Mouse (Mus musculus) v-Abl transformed pro-B cells (cell line): ENCODE data around the gene Skor1.

ENCODE experiments used
- in situ Hi-C, 2 experiments: fragments of 400-800 bp; cut with MboI; formaldehyde crosslinking; loops; one replicate each; pipeline ENCODE4 v1.15.1; 2025; ENCODE audit not compliant: unreplicated experiment in 2 of 2

Skor1 gene

DNA sequence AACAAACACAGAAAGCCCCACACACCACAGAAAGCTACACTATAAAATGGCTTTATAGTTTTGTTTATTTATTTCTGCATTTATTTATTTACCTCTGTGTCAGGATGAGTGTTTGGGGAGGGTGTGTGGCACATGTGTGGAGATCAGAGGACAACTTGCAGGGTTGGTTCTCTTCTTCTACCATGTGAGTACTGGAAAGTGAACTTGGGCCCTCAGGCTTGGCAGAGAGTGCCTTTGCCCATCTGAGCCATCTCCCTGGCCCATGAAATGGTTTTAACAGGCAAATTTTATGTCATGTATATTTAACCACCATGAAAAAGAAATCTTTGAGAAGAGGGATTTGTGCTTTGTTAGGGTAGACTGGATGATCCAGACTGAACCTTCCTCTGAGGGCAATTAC is 48.9 kb downstream of the Skor1 start:
- in situ Hi-C loops = no loop called here

DNA sequence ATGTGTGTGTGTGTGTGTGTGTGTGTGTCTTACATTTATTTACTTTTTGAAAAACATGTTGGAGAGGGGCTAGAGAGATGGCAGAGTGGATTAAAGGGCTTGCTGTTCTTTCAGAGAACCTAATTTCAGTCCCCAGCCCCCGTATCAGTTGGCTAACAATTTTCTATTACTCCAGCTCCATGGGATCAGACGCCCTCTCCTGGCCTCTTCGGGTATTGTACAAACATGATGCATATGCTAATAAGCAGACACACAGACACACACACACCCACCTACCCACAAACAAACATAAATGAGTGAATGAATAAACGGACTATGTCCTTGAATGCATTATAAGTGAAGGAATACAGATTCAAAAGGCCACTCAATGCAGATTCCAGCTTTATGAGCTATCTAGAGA is 49.4 kb downstream of the Skor1 start:
- in situ Hi-C loops = no loop called here

DNA sequence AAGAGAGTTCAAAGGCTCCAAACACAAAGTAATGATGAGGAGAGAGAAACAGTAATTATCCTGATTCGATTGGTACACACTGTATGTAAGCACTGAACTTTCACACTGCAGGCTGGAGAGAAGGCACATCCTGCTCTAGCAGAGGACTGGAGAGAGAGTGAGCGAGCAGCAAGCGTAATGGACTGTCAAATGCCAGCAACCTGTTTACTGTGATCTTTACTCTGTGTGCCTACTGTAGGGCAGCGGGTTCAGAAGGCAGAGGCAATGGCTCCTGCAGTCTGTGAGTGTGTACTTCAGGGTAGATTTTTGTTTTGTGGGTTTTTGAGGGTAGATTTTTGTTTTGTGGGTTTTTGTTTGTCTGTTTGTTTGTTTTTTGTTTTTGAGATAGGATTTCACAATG is 49.9 kb downstream of the Skor1 start:
- in situ Hi-C loops = no loop called here

DNA sequence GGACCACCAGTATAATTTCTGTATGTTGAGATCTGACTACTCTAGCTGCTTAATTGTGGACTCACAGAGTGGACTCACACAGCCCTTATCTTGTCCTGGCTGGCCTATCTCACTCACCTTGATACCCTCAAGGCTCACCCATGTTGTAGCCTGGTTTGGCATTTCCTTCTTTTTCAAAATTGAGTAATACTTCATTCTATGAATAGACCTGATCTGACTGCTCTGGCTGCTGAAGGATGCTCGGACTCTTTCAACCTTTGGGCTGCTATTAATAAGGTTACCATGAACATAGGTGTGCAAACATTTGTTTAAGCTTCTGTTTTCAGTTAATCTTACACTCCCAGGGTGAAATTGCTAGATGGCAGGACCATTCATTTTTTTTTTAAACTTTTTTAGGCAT is 51.6 kb downstream of the Skor1 start:
- in situ Hi-C loops = no loop called here

DNA sequence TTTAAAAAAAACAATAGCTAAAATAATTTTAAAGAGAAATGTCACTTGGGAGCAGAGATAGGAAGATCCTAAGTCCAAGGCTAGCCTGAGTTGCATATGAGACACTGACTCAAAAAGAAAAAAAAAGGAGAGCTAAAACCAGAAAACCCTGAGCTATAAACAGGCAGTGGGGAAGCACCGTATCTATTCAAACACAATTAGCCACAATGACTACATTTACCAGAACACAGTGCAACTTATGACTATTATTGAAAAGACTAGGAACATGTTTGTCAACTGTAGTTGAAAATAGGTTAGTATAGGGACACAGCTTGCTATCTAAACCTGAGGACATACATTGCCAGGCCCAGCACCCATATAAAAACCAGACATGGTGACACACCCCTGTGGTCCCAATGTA is 54.7 kb downstream of the Skor1 start:
- in situ Hi-C loops = no loop called here

DNA sequence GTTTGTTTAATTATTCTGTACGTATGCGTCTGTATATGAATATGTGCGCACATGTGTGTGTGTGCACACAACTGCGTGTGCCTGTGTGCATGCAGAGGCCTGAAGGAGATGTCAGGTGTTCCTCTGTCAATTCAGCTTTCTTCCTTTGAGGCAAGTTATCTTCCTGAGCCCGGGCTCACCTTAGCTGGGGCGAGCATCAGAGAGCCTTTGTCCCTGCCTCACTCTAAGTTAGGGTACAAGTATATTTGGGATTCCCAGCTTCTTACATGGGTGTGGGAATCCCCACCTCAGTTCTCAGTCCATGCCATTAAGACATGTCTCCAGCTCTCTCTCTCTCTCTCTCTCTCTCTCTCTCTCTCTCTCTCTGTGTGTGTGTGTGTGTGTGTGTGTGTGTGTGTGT is 56.2 kb downstream of the Skor1 start:
- in situ Hi-C loops = no loop called here

DNA sequence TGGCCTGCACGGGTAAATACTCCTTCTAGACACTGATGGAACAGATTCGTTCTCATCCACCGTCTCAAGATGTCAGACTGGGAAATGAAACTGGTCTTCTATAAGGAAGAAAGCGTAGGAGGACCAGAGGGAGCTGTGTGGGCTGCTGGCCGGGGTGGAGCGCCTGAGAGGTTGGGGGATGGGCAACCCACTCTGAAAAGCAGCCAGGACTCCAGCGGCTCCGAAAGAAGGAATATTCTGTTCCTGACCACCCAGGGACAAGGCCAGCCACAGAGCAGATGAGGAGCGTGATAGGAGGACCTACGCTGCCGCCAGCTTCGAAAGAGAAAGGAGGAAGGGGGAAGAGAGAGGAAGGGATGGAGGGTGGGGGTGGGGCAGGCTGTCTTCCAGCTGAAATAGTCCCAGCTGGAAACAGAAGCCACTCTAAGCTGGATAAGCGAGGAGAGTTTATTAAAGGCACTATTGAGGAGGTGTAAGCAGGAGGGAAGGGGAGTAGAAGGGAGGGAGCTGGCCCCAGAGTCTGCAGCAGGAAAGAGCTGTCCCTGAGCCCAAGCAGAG is 56.7 kb downstream of the Skor1 start:
- in situ Hi-C loops = no loop called here

DNA sequence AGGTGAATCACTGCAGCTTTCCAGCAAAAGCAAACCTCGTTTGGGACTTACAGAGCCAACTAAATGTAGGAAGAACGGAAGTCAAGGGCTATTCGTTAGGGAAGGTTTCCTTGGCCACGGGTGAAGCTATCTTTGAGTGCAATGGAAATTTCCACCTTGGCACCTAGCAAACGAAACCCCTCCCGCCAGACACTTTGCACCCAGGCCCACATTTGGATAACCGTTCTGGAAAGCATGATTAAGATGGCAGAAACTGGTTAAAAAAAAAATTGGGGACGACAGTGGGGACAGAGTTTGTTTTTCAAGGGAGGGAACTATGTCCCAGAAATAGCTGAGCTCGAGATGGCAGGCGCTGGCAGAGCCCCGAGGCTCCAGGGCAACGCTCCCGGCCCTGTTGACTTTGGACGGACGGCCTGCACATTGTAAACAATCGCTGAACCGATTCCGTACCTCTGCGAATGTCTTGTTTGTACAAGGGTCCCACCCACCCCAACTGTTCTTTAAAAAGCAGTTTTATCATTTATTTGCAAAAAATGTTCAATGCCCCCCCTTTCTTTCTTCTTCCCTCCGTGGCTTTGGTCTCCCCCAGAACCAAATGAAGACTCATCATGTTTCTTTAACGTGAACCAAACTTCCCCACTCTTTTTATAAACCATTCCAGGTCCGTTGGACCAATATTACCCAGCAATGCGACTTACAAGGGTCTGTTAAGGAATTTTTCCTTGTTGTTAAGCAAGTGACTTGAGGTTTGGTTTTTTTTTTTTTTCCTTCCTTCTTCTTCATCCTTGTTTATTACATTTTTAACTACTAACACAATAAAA is 57.5 kb downstream of the Skor1 start:
- in situ Hi-C loops = no loop called here

DNA sequence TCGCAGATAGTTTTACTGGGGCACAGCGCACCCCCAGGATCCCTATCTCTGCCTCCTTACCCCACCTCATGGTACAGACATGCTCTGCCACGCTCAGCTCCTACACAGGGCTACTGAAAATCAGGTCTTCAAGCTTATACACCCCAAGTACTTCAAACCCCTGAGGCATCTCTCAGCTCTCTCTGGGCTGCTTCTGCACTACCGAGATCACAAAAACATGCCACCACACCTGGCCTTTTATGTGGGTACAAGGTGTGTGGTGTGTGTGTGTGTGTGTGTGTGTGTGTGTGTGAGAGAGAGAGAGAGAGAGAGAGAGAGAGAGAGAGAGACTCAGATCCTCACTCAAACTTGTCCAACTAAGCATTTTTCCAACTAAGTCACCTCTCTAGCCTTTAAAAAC is 59.6 kb downstream of the Skor1 start:
- in situ Hi-C loops = no loop called here
